In genomic region chr10:120777499-120777898, GRCm38 (mm10) we compare ENCODE assay signal across 28 mouse cellular contexts.
DNase-seq lines count a peak whose midpoint lies in the region; ATAC-seq and TF ChIP-seq lines count a peak whose summit lies in the region.
"Had no signal": no experiment of that assay in that cellular context is flagged by ENCODE, and none has a peak within 500 bp of the region (broad histone marks: within the 10 kb centered on the region; RNA-seq: fewer than 3 reads in every experiment).

No protein-coding gene starts in this region.

- in situ Hi-C loops in ES-E14 (cut with MboI; ENCODE audit: low sequenced_read_pairs in 2 of 2, unreplicated experiment in 2 of 2) = no loop called here

- no peak for DNase-seq in embryonic facial prominence, embryonic 10.5 days (ENCODE audit: low spot score)
- no peak for DNase-seq in heart, postnatal 0 days (ENCODE audit: low spot score)
- no peak for DNase-seq in heart, adult 11 months
- no peak for DNase-seq in ES-E14 (ENCODE audit: low read depth, low spot score)
- peak; percentile 42 for DNase-seq in ZHBTc4 (ENCODE audit: low read depth, low spot score)
- no peak for DNase-seq in frontal cortex, postnatal 14 days (ENCODE audit: low spot score in 2 of 2)
- DNase-seq: adrenal gland, adult 8-10 months; B cell, adult 2 months; cerebellum, adult 18-20 months; cerebellum, adult 9-10 months; cerebellum, postnatal 14 days; forebrain, postnatal 0 days; gastrocnemius, postnatal 25 days; heart, adult 2 months; heart, postnatal 14 days; heart, postnatal 4 days; kidney, adult 18-20 months had no signal

- H3K36me3 ChIP-seq in embryonic facial prominence, embryonic 12.5 days = no peaks in the 10 kb centered on the region
- peaks cover 5% of the 10 kb centered on the region; the same call in 1 of the 2 replicates for H3K36me3 ChIP-seq in embryonic facial prominence, embryonic 10.5 days (replicated peaks)
- peaks cover 29% of the 10 kb centered on the region for H3K36me3 ChIP-seq in heart, postnatal 0 days (replicated peaks; ENCODE audit: control insufficient read depth, insufficient read depth, low read length)
- no peaks in the 10 kb centered on the region for H3K36me3 ChIP-seq in ES-E14 (ENCODE audit: control insufficient read depth, insufficient read depth, low read length, poor library complexity, severe bottlenecking)
- H3K36me3 ChIP-seq: embryonic facial prominence, embryonic 13.5 days had no signal

- ATAC-seq in embryonic facial prominence, embryonic 12.5 days (ENCODE audit: insufficient number of reproducible peaks, insufficient read depth, low FRiP score, low TSS enrichment) = no peak
- peak; percentile 20; the same call in 1 of the 2 replicates for ATAC-seq in heart, postnatal 0 days (ENCODE audit: insufficient read depth, low read depth)
- ATAC-seq: forebrain, embryonic 13.5 days; forebrain, postnatal 0 days; hindbrain, postnatal 0 days; inflammation-experienced regulatory T-cells, adult 6 months; intestine, embryonic 16.5 days had no signal

- H3K4me3 ChIP-seq in embryonic facial prominence, embryonic 12.5 days = no peak overlapping the region
- H3K4me3 ChIP-seq in embryonic facial prominence, embryonic 10.5 days = no peak overlapping the region
- no peak overlapping the region for H3K4me3 ChIP-seq in heart, postnatal 0 days (ENCODE audit: low read depth, low read length)
- H3K4me3 ChIP-seq in ES-E14 (ENCODE audit: insufficient read depth in 1 of 2, low read depth in 1 of 2, low read length in 2 of 2, poor library complexity in 1 of 2, severe bottlenecking in 1 of 2) = no peak overlapping the region
- H3K4me3 ChIP-seq: embryonic facial prominence, embryonic 13.5 days; erythroblast, embryonic 14.5 days; forebrain, embryonic 13.5 days; heart, adult 2 months; heart, embryonic 12.5 days; heart, embryonic 15.5 days had no signal

- no peak overlapping the region for H3K9ac ChIP-seq in embryonic facial prominence, embryonic 12.5 days
- H3K9ac ChIP-seq in heart, postnatal 0 days (replicated peaks; ENCODE audit: low read depth, low read length) = no peak overlapping the region
- no peak overlapping the region for H3K9ac ChIP-seq in ES-E14 (ENCODE audit: insufficient read depth, low read depth, low read length, poor library complexity, severe bottlenecking)
- H3K9ac ChIP-seq: embryonic facial prominence, embryonic 13.5 days; forebrain, embryonic 13.5 days; forebrain, postnatal 0 days; heart, embryonic 12.5 days; heart, embryonic 15.5 days; hindbrain, embryonic 14.5 days had no signal

- no peaks in the 10 kb centered on the region for H3K4me1 ChIP-seq in embryonic facial prominence, embryonic 12.5 days
- peaks cover 3% of the 10 kb centered on the region; the same call in 1 of the 2 replicates for H3K4me1 ChIP-seq in embryonic facial prominence, embryonic 10.5 days
- no peaks in the 10 kb centered on the region for H3K4me1 ChIP-seq in heart, postnatal 0 days (ENCODE audit: control insufficient read depth, insufficient read depth)
- H3K4me1 ChIP-seq in ES-E14 (ENCODE audit: control insufficient read depth in 2 of 2, insufficient read depth in 2 of 2, low read length in 2 of 2, poor library complexity in 1 of 2) = no peaks in the 10 kb centered on the region
- H3K4me1 ChIP-seq: forebrain, embryonic 13.5 days; heart, embryonic 12.5 days; heart, embryonic 15.5 days had no signal

- H3K9me3 ChIP-seq in embryonic facial prominence, embryonic 12.5 days = peaks cover 11% of the 10 kb centered on the region; the same call in 1 of the 2 replicates
- H3K9me3 ChIP-seq in embryonic facial prominence, embryonic 10.5 days = peaks cover 14% of the 10 kb centered on the region
- H3K9me3 ChIP-seq in heart, postnatal 0 days (replicated peaks; ENCODE audit: control insufficient read depth, low read length) = peaks cover 4% of the 10 kb centered on the region; the same call in 1 of the 2 replicates
- H3K9me3 ChIP-seq in ES-E14 (ENCODE audit: control insufficient read depth, insufficient read depth, low read depth, low read length) = no peaks in the 10 kb centered on the region
- H3K9me3 ChIP-seq: heart, embryonic 15.5 days had no signal

- TF ChIP-seq CTCF in heart, postnatal 0 days (IDR thresholded peaks at IDR 0.05; ENCODE audit: low read depth) = no peak

- 81% methylated on average over 3 of the region's 3 CpGs for WGBS in embryonic facial prominence, embryonic 12.5 days
- 86% methylated on average over 3 of the region's 3 CpGs for whole genome bisulfite sequencing in embryonic facial prominence, embryonic 10.5 days
- WGBS in heart, postnatal 0 days = 74% methylated on average over 3 of the region's 3 CpGs

- H3K27me3 ChIP-seq in embryonic facial prominence, embryonic 12.5 days = no peaks in the 10 kb centered on the region
- no peaks in the 10 kb centered on the region for H3K27me3 ChIP-seq in embryonic facial prominence, embryonic 10.5 days (replicated peaks; ENCODE audit: low read depth, poor library complexity, severe bottlenecking)
- no peaks in the 10 kb centered on the region for H3K27me3 ChIP-seq in heart, postnatal 0 days (ENCODE audit: control insufficient read depth, insufficient read depth, low read length)
- H3K27me3 ChIP-seq: CH12.LX; embryonic facial prominence, embryonic 13.5 days; forebrain, embryonic 13.5 days; heart, embryonic 12.5 days; heart, embryonic 15.5 days had no signal

- H3K4me2 ChIP-seq in embryonic facial prominence, embryonic 12.5 days (replicated peaks) = no peak overlapping the region
- no peak overlapping the region for H3K4me2 ChIP-seq in heart, postnatal 0 days (ENCODE audit: low read depth, low read length)
- H3K4me2 ChIP-seq: embryonic facial prominence, embryonic 13.5 days; forebrain, embryonic 13.5 days; heart, embryonic 12.5 days; heart, embryonic 15.5 days; hindbrain, embryonic 14.5 days had no signal

- TF ChIP-seq EP300 in heart, postnatal 0 days (IDR thresholded peaks at IDR 0.05; ENCODE audit: low read depth) = no peak

- H3K27ac ChIP-seq in embryonic facial prominence, embryonic 12.5 days = peak overlapping the region; percentile 23; the same call in 1 of the 2 replicates
- H3K27ac ChIP-seq in embryonic facial prominence, embryonic 10.5 days (replicated peaks) = no peak overlapping the region
- H3K27ac ChIP-seq in heart, postnatal 0 days (ENCODE audit: low read depth) = no peak overlapping the region
- H3K27ac ChIP-seq in ES-E14 (ENCODE audit: insufficient read depth, low read depth, low read length, poor library complexity, severe bottlenecking) = no peak overlapping the region
- H3K27ac ChIP-seq: embryonic facial prominence, embryonic 13.5 days; forebrain, embryonic 13.5 days; heart, adult 2 months; heart, embryonic 15.5 days; hindbrain, embryonic 14.5 days; hindbrain, postnatal 0 days had no signal

TF ChIP-seq in ES-E14, 5 proteins besides CTCF, POLR2A, EP300 and RAD21:
- no peak for TF ChIP-seq CHD2 (IDR thresholded peaks at IDR 0.05; ENCODE audit: low read depth, low read length)
- peak; percentile 52; the same call in 1 of the 2 replicates for TF ChIP-seq MAFK (IDR thresholded peaks at IDR 0.05; ENCODE audit: insufficient read depth, low read depth, low read length)
